Mouse (Mus musculus): ENCODE results near the gene Ssb.

DNA sequence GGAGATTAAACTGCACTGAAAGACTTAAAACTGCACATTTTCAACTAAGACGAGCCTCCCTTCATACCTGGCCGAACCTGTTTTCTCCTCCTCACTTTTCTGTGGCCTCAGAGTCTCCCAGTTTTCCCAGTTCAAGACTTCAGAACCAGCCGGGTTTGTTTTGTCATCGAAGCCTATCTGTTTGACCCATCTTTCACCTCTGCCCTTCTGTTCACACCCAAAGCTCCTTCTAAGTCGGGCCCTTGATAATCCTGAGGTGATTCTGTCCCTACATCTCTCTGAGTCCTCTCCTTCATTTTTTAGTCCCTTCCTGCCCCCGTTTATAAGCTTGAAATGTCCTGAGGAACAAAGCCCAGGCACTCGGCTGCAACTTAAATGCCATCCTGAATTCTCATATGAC, 33.3 kb upstream of the Ssb start:
- TF ChIP-seq CTCF (IDR thresholded peaks at IDR 0.05; ENCODE audit: low read depth), result no peak
- no peak for TF ChIP-seq EP300 (IDR thresholded peaks at IDR 0.05; ENCODE audit: low read depth)

Data from heart, postnatal 0 days (tissue).